Mouse (Mus musculus): ENCODE results near the gene Cdca4.

Gene Cdca4

GRCm38 (mm10) chr12:112798716-112799115 lies 30.5 kb downstream of the Cdca4 start:
- no peak for DNase-seq

GRCm38 (mm10) chr12:112798332-112798681 lies 30.9 kb downstream of the Cdca4 start:
- no peak for DNase-seq

GRCm38 (mm10) chr12:112797672-112798331 lies 31.4 kb downstream of the Cdca4 start:
- no peak for DNase-seq

- no peak for DNase-seq
Measured at GRCm38 (mm10) chr12:112796551-112797510, 32.4 kb downstream of the Cdca4 start.

GRCm38 (mm10) chr12:112795466-112796104 lies 33.6 kb downstream of the Cdca4 start:
- DNase-seq: no peak

GRCm38 (mm10) chr12:112794998-112795397 lies 34.2 kb downstream of the Cdca4 start:
- DNase-seq: no peak

- no peak for DNase-seq
Measured at GRCm38 (mm10) chr12:112794356-112794816, 34.8 kb downstream of the Cdca4 start.

GRCm38 (mm10) chr12:112793601-112794355 lies 35.4 kb downstream of the Cdca4 start:
- no peak for DNase-seq

- DNase-seq: no peak
Measured at GRCm38 (mm10) chr12:112791026-112791425, 38.2 kb downstream of the Cdca4 start.

- no peak for DNase-seq
Measured at GRCm38 (mm10) chr12:112774481-112774880, 54.7 kb downstream of the Cdca4 start.

GRCm38 (mm10) chr12:112774026-112774425 lies 55.2 kb downstream of the Cdca4 start:
- no peak for DNase-seq

- DNase-seq: peak in 1 of 2 experiments; percentile 0
Measured at GRCm38 (mm10) chr12:112773366-112773765, 55.9 kb downstream of the Cdca4 start.

GRCm38 (mm10) chr12:112772306-112772705 lies 56.9 kb downstream of the Cdca4 start:
- DNase-seq: peak in 1 of 2 experiments; percentile 0

GRCm38 (mm10) chr12:112770396-112770795 lies 58.8 kb downstream of the Cdca4 start:
- DNase-seq: peak in 1 of 2 experiments; percentile 1

Data from thymus, postnatal 36 days (tissue).